Mouse (Mus musculus) cerebellum, adult 2 months (tissue): ENCODE data around the gene Rbm25.

Source experiments
- CTCF ChIP-seq: fragments of 200-500 bp; IDR thresholded peaks from 2 replicates; pipeline ENCODE4 v1.5.1; 2011; ENCODE audit warnings: low read depth, mild to moderate bottlenecking, control low read depth, low read length, moderate library complexity, borderline replicate concordance; ENCODE audit not compliant: insufficient read depth
- POLR2A ChIP-seq: fragments of 200-500 bp; IDR thresholded peaks from 2 replicates; pipeline ENCODE4 v1.6.1; 2011; ENCODE audit warnings: low read length, control low read depth, borderline replicate concordance; ENCODE audit not compliant: insufficient read depth

GRCm38 (mm10) chr12:83651414-83651813 lies 20.4 kb downstream of the Rbm25 start:
- TF ChIP-seq POLR2A (no peak), CTCF (no peak)
